Mouse (Mus musculus) neural tube, embryonic 11.5 days (tissue): Measurements from ENCODE around the gene Cntfr. TPM values are rescaled to one million over a fixed set of nuclear protein-coding genes. Genes with fewer than 3 reads are reported as not detected.
A peak's percentile ranks its signal among the peaks of the same experiment; 100 is the strongest.
"Not testable (repeated sequence)": the region's sequence is repeated elsewhere in the genome, so short reads cannot be mapped to it uniquely, and the experiment has no call there.

ENCODE experiments used
- ATAC-seq: fragments of 200-750 bp; cut with Nextera tagmentation; 2 replicates; pipeline ENCODE4 v1.8.0; 2017; ENCODE audit warnings: moderate number of reproducible peaks, mild to moderate bottlenecking, moderate TSS enrichment, moderate library complexity; ENCODE audit not compliant: insufficient read depth, low FRiP score, low TSS enrichment
- DNase-seq: peaks from one replicate; pipeline ENCODE4 v3.0.0-alpha.2; 2015; ENCODE audit warnings: low spot score
- H3K27ac ChIP-seq: fragments of 300-500 bp; sonication (generic); 2 replicates; pipeline ENCODE4 v1.5.1; 2014; ENCODE audit warnings: low read depth, mild to moderate bottlenecking, low read length
- H3K27me3 ChIP-seq: fragments of 300-500 bp; sonication (generic); 2 replicates; pipeline ENCODE4 v1.6.1; 2014; ENCODE audit warnings: mild to moderate bottlenecking, low read length, mixed read lengths; ENCODE audit not compliant: control insufficient read depth, insufficient read depth
- H3K36me3 ChIP-seq: fragments of 300-500 bp; sonication (generic); 2 replicates; pipeline ENCODE4 v1.6.1; 2014; ENCODE audit warnings: mild to moderate bottlenecking, low read length, moderate library complexity, mixed read lengths; ENCODE audit not compliant: control insufficient read depth, insufficient read depth
- H3K4me1 ChIP-seq: fragments of 300-500 bp; sonication (generic); 2 replicates; pipeline ENCODE4 v1.6.1; 2014; ENCODE audit warnings: low read length, mixed read lengths; ENCODE audit not compliant: control insufficient read depth, insufficient read depth
- H3K4me2 ChIP-seq: fragments of 300-500 bp; sonication (generic); 2 replicates; pipeline ENCODE4 v1.6.1; 2014; ENCODE audit warnings: low read depth, mild to moderate bottlenecking, moderate library complexity
- H3K4me3 ChIP-seq: fragments of 300-500 bp; sonication (generic); 2 replicates; pipeline ENCODE4 v1.5.1; 2014; ENCODE audit warnings: low read depth, low read length
- H3K9ac ChIP-seq: fragments of 300-500 bp; sonication (generic); 2 replicates; pipeline ENCODE4 v1.6.1; 2014; ENCODE audit warnings: mild to moderate bottlenecking, low read length
- H3K9me3 ChIP-seq: fragments of 300-500 bp; sonication (generic); 2 replicates; pipeline ENCODE4 v1.6.1; 2016; ENCODE audit warnings: low read length; ENCODE audit not compliant: control insufficient read depth
- WGBS: fragments of 180-500 bp; shearing (Covaris S2); extraction: QIAGEN DNeasy Blood & Tissue Kit; methylation state at CpG from one replicate; pipeline ENCODE4 v1.1.7; 2014; 5-methylcytosine and 5-hydroxymethylcytosine counted together
- polyA plus RNA-seq: library from polyadenylated mRNA; unstranded; fragments of >200 nt; fragmentation: Nextera tagmentation; extraction: Ambion mirVana; gene quantifications from 2 replicates; pipeline ENCODE4 v1.2.1, GENCODE M21; 2014

The Cntfr gene
- polyA plus RNA-seq, 1 experiment from 2014 or later, result 44.2 TPM

DNA sequence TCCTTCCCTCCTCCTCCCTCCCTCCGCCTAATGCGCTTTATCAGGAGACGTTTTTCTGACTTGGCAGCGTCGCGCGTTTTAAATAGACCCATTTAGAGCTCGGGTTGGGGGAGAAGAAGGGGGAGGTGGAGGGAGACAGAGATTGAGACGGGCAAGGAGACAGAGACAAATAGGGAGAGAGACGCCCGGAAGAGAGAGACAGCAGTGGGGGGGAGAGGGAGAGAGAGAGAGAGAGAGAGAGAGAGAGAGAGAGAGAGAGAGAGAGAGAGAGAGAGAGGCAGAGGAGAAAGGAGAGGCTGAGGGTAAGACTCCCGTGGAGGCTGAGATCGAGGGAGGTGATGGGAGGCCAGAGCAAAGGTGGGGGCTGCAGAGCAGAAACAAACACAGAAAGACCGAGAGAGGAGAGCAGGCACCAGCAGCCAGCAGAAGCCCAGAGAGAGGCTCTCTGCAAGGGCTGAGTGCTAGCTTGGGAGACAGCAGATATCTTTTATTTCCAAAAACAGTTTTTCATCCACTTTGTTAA is 11.9 kb downstream of the Cntfr start:
- WGBS, result 0% methylated on average over 9 of the region's 14 CpGs
- H3K27me3 ChIP-seq, H3K9me3 ChIP-seq, H3K36me3 ChIP-seq, H3K4me2 ChIP-seq, H3K9ac ChIP-seq, H3K4me3 ChIP-seq: not testable (repeated sequence)
- Histone ChIP-seq H3K4me1 (peaks cover 19% of the 10 kb centered on the region), H3K27ac (0 out of 2 replicates have a peak overlapping the region, but pooled peaks have one; percentile 49)
- DNase-seq (peak; percentile 58), ATAC-seq (peak; percentile 31; the same call in 1 of the 2 replicates)

DNA sequence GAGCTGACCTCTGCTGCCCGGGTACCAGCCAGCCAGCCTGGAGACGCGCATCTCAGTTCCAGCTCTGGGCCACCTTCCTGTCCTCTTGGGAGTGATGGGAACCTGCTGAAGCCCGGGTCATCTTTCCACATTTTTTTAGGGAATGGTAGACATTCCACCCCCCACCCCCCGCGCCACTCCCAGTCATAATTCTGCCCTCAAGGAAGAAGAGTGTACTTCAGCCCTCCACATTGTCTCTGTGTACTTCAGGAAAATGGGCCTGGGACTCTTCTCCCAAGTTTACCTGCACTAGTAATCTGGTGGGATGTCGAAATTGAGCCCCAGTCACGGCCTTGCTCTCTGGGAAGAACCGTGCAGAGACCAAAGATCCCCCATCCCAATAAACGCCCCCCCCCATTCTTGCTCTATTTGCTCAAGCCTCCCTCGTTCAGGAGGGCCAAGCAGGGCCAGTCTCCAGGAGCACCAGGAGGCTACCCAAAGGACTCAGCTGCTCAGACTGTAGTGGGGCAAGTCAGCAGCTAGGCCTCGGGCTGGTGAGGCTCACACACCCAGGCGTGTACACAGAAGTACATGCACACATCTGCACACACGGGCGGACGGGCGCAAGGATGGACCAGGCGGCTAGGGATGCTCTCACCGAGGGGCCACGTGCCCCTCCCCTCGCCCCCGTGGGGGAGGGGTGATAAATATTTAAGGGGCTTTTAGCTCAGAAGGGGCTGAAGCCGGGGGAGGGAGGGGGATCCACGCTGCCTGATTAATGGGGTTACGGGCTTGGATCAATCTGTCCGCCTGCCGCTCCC is 12.6 kb downstream of the Cntfr start:
- H3K36me3 ChIP-seq, H3K27me3 ChIP-seq, H3K4me3 ChIP-seq, H3K9me3 ChIP-seq, H3K9ac ChIP-seq: not testable (repeated sequence)
- Histone ChIP-seq H3K4me1 (peaks cover 26% of the 10 kb centered on the region), H3K4me2 (peak overlapping the region; percentile 16; the same call in 1 of the 2 replicates), H3K27ac (peak overlapping the region; percentile 75)
- peak; percentile 62 for ATAC-seq
- 2% methylated on average over 19 of the region's 27 CpGs for WGBS
- peak; percentile 79 for DNase-seq

DNA sequence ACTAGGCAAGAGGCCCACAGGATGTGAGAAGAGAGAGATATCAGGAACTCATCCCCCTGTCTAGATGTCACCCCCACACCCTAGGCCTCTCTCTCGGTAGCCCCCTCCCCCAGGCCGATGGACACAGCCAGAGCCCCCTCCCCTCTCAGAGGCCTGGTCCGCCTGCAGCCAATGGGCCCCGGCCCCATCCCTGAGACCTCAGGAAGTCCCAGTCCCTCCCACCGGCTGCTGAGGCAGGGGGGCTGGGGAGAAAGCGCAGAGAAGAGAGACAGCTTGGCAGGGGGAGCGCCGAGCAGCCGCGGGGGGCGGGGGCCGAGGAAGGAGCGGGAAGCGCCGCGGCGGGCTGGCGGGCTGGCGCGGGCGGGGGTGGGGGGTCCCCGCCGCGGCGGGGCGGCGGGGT is 13.6 kb downstream of the Cntfr start:
- H3K4me3 ChIP-seq, H3K36me3 ChIP-seq, H3K9ac ChIP-seq, H3K27ac ChIP-seq, H3K9me3 ChIP-seq, H3K27me3 ChIP-seq, DNase-seq: not testable (repeated sequence)
- peak; percentile 31; the same call in 1 of the 2 replicates for ATAC-seq
- WGBS, result 3% methylated on average over 5 of the region's 27 CpGs
- Histone ChIP-seq H3K4me2 (peak overlapping the region; percentile 30), H3K4me1 (peaks cover 32% of the 10 kb centered on the region)

DNA sequence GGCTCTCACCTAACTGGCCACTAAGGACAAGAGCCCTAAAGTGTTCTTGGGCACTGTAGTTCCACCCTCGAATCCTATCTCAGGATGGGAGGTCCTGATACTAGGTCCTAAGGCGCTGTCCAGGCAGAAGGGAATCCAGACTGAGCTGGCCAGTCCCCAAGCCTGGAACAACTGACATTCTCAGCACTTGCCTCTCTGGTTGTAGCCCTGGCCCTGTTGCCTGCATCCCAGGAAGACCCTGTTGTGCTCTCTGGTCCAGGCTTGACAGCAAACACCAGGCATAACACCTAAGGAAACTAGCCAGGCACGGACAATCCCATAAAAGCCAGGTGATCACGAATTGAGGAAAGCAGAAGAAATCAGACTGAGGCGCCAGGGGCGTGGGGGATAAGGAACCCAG is 14.1 kb downstream of the Cntfr start:
- ATAC-seq, result no peak
- no peaks in the 10 kb centered on the region for H3K27me3 ChIP-seq
- peak overlapping the region; percentile 60 for H3K27ac ChIP-seq
- DNase-seq, result no peak
- WGBS, result 34% methylated on average over 6 of the region's 6 CpGs
- H3K36me3 ChIP-seq, result no peaks in the 10 kb centered on the region
- H3K4me1 ChIP-seq, result peaks cover 37% of the 10 kb centered on the region
- peak overlapping the region; percentile 38; the same call in 1 of the 2 replicates for H3K9ac ChIP-seq
- no peaks in the 10 kb centered on the region for H3K9me3 ChIP-seq
- H3K4me3 ChIP-seq, result no peak overlapping the region
- peak overlapping the region; percentile 25 for H3K4me2 ChIP-seq

DNA sequence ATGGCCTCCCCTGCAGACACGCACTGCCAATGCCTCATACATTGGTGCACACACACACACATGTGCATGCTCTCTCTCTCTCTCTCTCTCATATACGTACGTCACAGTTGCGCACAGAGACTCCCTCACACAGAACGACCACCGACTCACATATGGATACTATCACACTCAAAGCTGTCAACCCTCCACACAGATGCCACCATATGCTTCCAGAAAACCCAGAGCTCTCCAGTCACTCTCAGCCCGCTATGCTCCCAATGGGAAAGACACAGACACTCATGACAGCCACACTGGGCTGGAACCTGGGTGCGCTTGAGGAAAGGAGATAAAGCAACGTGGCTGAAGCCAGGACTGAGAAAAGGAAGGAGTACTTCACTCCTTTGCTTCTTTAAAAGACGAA is 14.9 kb downstream of the Cntfr start:
- DNase-seq (no peak), ATAC-seq (no peak)
- no peak overlapping the region for H3K4me3 ChIP-seq
- no peaks in the 10 kb centered on the region for H3K36me3 ChIP-seq
- H3K4me1 ChIP-seq, result peaks cover 44% of the 10 kb centered on the region
- H3K4me2 ChIP-seq, result no peak overlapping the region
- H3K27ac ChIP-seq, result no peak overlapping the region
- H3K9ac ChIP-seq, result peak overlapping the region; percentile 38; the same call in 1 of the 2 replicates
- H3K27me3 ChIP-seq, result no peaks in the 10 kb centered on the region
- WGBS, result 71% methylated on average over 10 of the region's 10 CpGs
- no peaks in the 10 kb centered on the region for H3K9me3 ChIP-seq

DNA sequence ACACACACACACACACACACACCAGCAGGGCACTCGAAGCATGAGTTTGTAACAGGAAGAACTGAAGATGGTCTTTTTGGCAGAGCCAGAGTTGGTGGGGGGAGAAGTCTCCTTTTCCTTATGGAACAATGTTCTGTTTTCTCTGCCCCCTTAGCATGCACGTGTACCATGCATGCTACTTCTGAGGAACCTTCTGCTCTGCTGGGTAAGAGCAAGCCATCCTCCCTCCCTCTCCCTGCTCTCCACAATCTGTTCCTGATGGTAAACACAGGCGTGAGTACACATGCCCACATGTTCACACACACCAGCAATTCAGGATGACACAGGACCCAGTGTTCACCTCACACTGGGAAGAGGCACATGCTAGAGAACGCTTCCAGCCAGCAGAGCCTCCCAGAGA is 15.7 kb downstream of the Cntfr start:
- no peak for ATAC-seq
- no peak overlapping the region for H3K27ac ChIP-seq
- H3K4me2 ChIP-seq, result no peak overlapping the region
- H3K4me3 ChIP-seq, result no peak overlapping the region
- H3K9me3 ChIP-seq, result no peaks in the 10 kb centered on the region
- peaks cover 49% of the 10 kb centered on the region for H3K4me1 ChIP-seq
- WGBS, result 75% methylated on average over 4 of the region's 4 CpGs
- H3K9ac ChIP-seq, result no peak overlapping the region
- no peaks in the 10 kb centered on the region for H3K27me3 ChIP-seq
- DNase-seq, result no peak
- H3K36me3 ChIP-seq, result no peaks in the 10 kb centered on the region

DNA sequence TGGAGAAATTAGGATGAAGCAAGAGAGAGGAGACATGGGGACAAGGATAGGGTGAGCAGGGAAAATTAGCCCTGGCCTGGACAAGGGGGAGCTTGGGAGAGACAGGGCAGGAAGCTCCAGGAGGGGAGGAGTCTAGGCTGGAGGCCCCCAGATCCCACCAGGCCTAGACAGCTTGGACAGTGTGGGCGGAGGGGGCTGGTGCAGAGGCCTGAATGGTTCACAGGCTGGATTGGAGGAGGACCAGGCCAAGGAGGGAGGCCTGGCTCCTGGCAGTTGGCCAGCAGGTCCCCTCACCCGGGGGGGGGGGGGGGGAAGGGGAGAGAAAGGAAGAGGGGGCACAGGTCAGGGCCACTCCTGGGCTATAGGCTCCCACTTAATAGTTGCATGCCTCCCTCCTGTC is 17.6 kb downstream of the Cntfr start:
- 88% methylated on average over 1 of the region's 2 CpGs for WGBS
- no peak overlapping the region for H3K4me3 ChIP-seq
- H3K27ac ChIP-seq, result no peak overlapping the region
- no peak overlapping the region for H3K9ac ChIP-seq
- no peaks in the 10 kb centered on the region for H3K9me3 ChIP-seq
- DNase-seq (no peak), ATAC-seq (no peak)
- H3K27me3 ChIP-seq, result no peaks in the 10 kb centered on the region
- H3K36me3 ChIP-seq, result no peaks in the 10 kb centered on the region
- no peak overlapping the region for H3K4me2 ChIP-seq
- H3K4me1 ChIP-seq, result peaks cover 61% of the 10 kb centered on the region

DNA sequence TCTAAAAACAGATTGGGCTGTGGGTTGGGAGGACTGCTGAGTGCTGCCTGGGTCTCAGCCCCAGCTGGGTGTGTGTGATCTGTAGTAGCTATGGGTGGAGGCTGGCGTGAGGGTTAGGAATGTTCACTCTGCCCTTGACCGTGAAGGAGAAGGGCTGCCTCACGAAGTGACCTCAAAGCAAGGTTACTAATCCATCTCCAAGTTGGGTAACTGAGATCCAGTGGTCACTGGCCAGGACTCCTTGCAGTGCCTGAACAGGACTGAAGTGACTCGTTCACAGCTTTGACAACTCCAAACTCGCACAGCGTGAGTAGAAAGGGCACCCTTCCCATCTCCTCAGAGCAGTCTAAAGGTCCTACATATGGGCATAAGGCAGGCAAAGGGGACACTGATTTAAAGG is 18.0 kb downstream of the Cntfr start:
- no peaks in the 10 kb centered on the region for H3K9me3 ChIP-seq
- no peak for DNase-seq
- H3K4me1 ChIP-seq, result peaks cover 64% of the 10 kb centered on the region
- no peak overlapping the region for H3K27ac ChIP-seq
- H3K27me3 ChIP-seq, result no peaks in the 10 kb centered on the region
- 81% methylated on average over 6 of the region's 6 CpGs for whole genome bisulfite sequencing
- H3K4me2 ChIP-seq, result no peak overlapping the region
- H3K36me3 ChIP-seq, result no peaks in the 10 kb centered on the region
- no peak overlapping the region for H3K4me3 ChIP-seq
- no peak for ATAC-seq
- H3K9ac ChIP-seq, result no peak overlapping the region
